Mouse (Mus musculus): ENCODE data around the gene Setdb1. TPM values are rescaled to one million over a fixed set of nuclear protein-coding genes. Genes with fewer than 3 reads are reported as not detected.

Gene Setdb1
- polyA plus RNA-seq, 1 experiment from 2014 or later = 62.3 TPM

- ATAC-seq (ENCODE audit: insufficient number of reproducible peaks, low FRiP score, low TSS enrichment, low read depth) (no peak), DNase-seq (ENCODE audit: low spot score) (no peak)
- Histone ChIP-seq H3K9me3 (ENCODE audit: control insufficient read depth, low read length) (no peaks in the 10 kb centered on the region), H3K27me3 (ENCODE audit: control insufficient read depth, insufficient read depth, low read length) (no peaks in the 10 kb centered on the region), H3K36me3 (ENCODE audit: control insufficient read depth, insufficient read depth, low read length) (peaks cover 2% of the 10 kb centered on the region; the same call in 1 of the 2 replicates), H3K27ac (replicated peaks; ENCODE audit: low read depth, low read length) (no peak overlapping the region), H3K4me2 (ENCODE audit: low read depth, severe bottlenecking) (no peak overlapping the region), H3K9ac (ENCODE audit: low read length) (no peak overlapping the region), H3K4me1 (ENCODE audit: control insufficient read depth, insufficient read depth, low read length) (peaks cover 8% of the 10 kb centered on the region), H3K4me3 (ENCODE audit: low read depth, low read length) (no peak overlapping the region)
- 93% methylated on average over 5 of the region's 5 CpGs for WGBS
Observed at GRCm38 (mm10) chr3:95285390-95285789, 71.6 kb downstream of the Setdb1 start.

- DNase-seq (ENCODE audit: low spot score) (peak; percentile 16), ATAC-seq (ENCODE audit: insufficient number of reproducible peaks, low FRiP score, low TSS enrichment, low read depth) (no peak)
- H3K27ac ChIP-seq (replicated peaks; ENCODE audit: low read depth, low read length) = no peak overlapping the region
- WGBS = 89% methylated on average over 12 of the region's 12 CpGs
- H3K36me3 ChIP-seq (ENCODE audit: control insufficient read depth, insufficient read depth, low read length) = peaks cover 2% of the 10 kb centered on the region; the same call in 1 of the 2 replicates
- no peaks in the 10 kb centered on the region for H3K27me3 ChIP-seq (ENCODE audit: control insufficient read depth, insufficient read depth, low read length)
- peaks cover 8% of the 10 kb centered on the region for H3K4me1 ChIP-seq (ENCODE audit: control insufficient read depth, insufficient read depth, low read length)
- no peak overlapping the region for H3K9ac ChIP-seq (ENCODE audit: low read length)
- H3K9me3 ChIP-seq (ENCODE audit: control insufficient read depth, low read length) = no peaks in the 10 kb centered on the region
- peak overlapping the region; percentile 62; the same call in 1 of the 2 replicates for H3K4me2 ChIP-seq (ENCODE audit: low read depth, severe bottlenecking)
- H3K4me3 ChIP-seq (ENCODE audit: low read depth, low read length) = peak overlapping the region; percentile 67; the same call in 1 of the 2 replicates
Observed at GRCm38 (mm10) chr3:95284501-95285281, 72.3 kb downstream of the Setdb1 start.

GRCm38 (mm10) chr3:95284062-95284461, 72.9 kb downstream of the Setdb1 start:
- peak overlapping the region; percentile 75 for H3K9ac ChIP-seq (ENCODE audit: low read length)
- peak; percentile 19 for DNase-seq (ENCODE audit: low spot score)
- WGBS = 22% methylated on average over 1 of the region's 1 CpGs
- ATAC-seq (ENCODE audit: insufficient number of reproducible peaks, low FRiP score, low TSS enrichment, low read depth) = no peak
- peaks cover 2% of the 10 kb centered on the region; the same call in 1 of the 2 replicates for H3K36me3 ChIP-seq (ENCODE audit: control insufficient read depth, insufficient read depth, low read length)
- no peaks in the 10 kb centered on the region for H3K27me3 ChIP-seq (ENCODE audit: control insufficient read depth, insufficient read depth, low read length)
- H3K4me2 ChIP-seq (ENCODE audit: low read depth, severe bottlenecking) = peak overlapping the region; percentile 62
- H3K4me1 ChIP-seq (ENCODE audit: control insufficient read depth, insufficient read depth, low read length) = peaks cover 8% of the 10 kb centered on the region
- H3K9me3 ChIP-seq (ENCODE audit: control insufficient read depth, low read length) = no peaks in the 10 kb centered on the region
- H3K4me3 ChIP-seq (ENCODE audit: low read depth, low read length) = peak overlapping the region; percentile 67
- no peak overlapping the region for H3K27ac ChIP-seq (replicated peaks; ENCODE audit: low read depth, low read length)

GRCm38 (mm10) chr3:95283589-95283941, 73.4 kb downstream of the Setdb1 start:
- Histone ChIP-seq H3K36me3 (ENCODE audit: control insufficient read depth, insufficient read depth, low read length) (peaks cover 2% of the 10 kb centered on the region; the same call in 1 of the 2 replicates), H3K9me3 (ENCODE audit: control insufficient read depth, low read length) (no peaks in the 10 kb centered on the region), H3K9ac (ENCODE audit: low read length) (peak overlapping the region; percentile 75), H3K27ac (replicated peaks; ENCODE audit: low read depth, low read length) (peak overlapping the region; percentile 88), H3K4me2 (ENCODE audit: low read depth, severe bottlenecking) (peak overlapping the region; percentile 62), H3K4me3 (ENCODE audit: low read depth, low read length) (peak overlapping the region; percentile 67), H3K4me1 (ENCODE audit: control insufficient read depth, insufficient read depth, low read length) (peaks cover 8% of the 10 kb centered on the region), H3K27me3 (ENCODE audit: control insufficient read depth, insufficient read depth, low read length) (no peaks in the 10 kb centered on the region)
- 1% methylated on average over 7 of the region's 7 CpGs for WGBS
- DNase-seq (ENCODE audit: low spot score) = no peak
- ATAC-seq (ENCODE audit: insufficient number of reproducible peaks, low FRiP score, low TSS enrichment, low read depth) = no peak

- H3K27me3 ChIP-seq (ENCODE audit: control insufficient read depth, insufficient read depth, low read length) = no peaks in the 10 kb centered on the region
- peak overlapping the region; percentile 88 for H3K27ac ChIP-seq (replicated peaks; ENCODE audit: low read depth, low read length)
- ATAC-seq (ENCODE audit: insufficient number of reproducible peaks, low FRiP score, low TSS enrichment, low read depth) (peak; percentile 58), DNase-seq (ENCODE audit: low spot score) (peak; percentile 85)
- H3K4me3 ChIP-seq (ENCODE audit: low read depth, low read length) = peak overlapping the region; percentile 67
- peaks cover 8% of the 10 kb centered on the region for H3K4me1 ChIP-seq (ENCODE audit: control insufficient read depth, insufficient read depth, low read length)
- H3K4me2 ChIP-seq (ENCODE audit: low read depth, severe bottlenecking) = peak overlapping the region; percentile 62
- H3K9ac ChIP-seq (ENCODE audit: low read length) = peak overlapping the region; percentile 75
- H3K36me3 ChIP-seq (ENCODE audit: control insufficient read depth, insufficient read depth, low read length) = no peaks in the 10 kb centered on the region; the same call in 1 of the 2 replicates
- H3K9me3 ChIP-seq (ENCODE audit: control insufficient read depth, low read length) = no peaks in the 10 kb centered on the region
- WGBS = under 1% methylated on average over 51 of the region's 51 CpGs
Observed at GRCm38 (mm10) chr3:95282865-95283588, 74.0 kb downstream of the Setdb1 start.

GRCm38 (mm10) chr3:95282381-95282864, 74.6 kb downstream of the Setdb1 start:
- under 1% methylated on average over 11 of the region's 11 CpGs for WGBS
- no peaks in the 10 kb centered on the region for H3K9me3 ChIP-seq (ENCODE audit: control insufficient read depth, low read length)
- peaks cover 8% of the 10 kb centered on the region for H3K4me1 ChIP-seq (ENCODE audit: control insufficient read depth, insufficient read depth, low read length)
- peak overlapping the region; percentile 62 for H3K4me2 ChIP-seq (ENCODE audit: low read depth, severe bottlenecking)
- ATAC-seq (ENCODE audit: insufficient number of reproducible peaks, low FRiP score, low TSS enrichment, low read depth) (no peak), DNase-seq (ENCODE audit: low spot score) (no peak)
- H3K27ac ChIP-seq (replicated peaks; ENCODE audit: low read depth, low read length) = peak overlapping the region; percentile 88
- peak overlapping the region; percentile 75 for H3K9ac ChIP-seq (ENCODE audit: low read length)
- no peaks in the 10 kb centered on the region for H3K36me3 ChIP-seq (ENCODE audit: control insufficient read depth, insufficient read depth, low read length)
- no peaks in the 10 kb centered on the region for H3K27me3 ChIP-seq (ENCODE audit: control insufficient read depth, insufficient read depth, low read length)
- H3K4me3 ChIP-seq (ENCODE audit: low read depth, low read length) = peak overlapping the region; percentile 67

GRCm38 (mm10) chr3:95281216-95282126, 75.5 kb downstream of the Setdb1 start, which contains the start of the genes Mindy1 and Prune1:
Gene Mindy1 (plus strand): TSS chr3:95281345.
Gene Prune1 (minus strand): TSS chr3:95282076.
- DNase-seq (ENCODE audit: low spot score) (peak; percentile 99), ATAC-seq (ENCODE audit: insufficient number of reproducible peaks, low FRiP score, low TSS enrichment, low read depth) (peak; percentile 88)
- peaks cover 8% of the 10 kb centered on the region for H3K4me1 ChIP-seq (ENCODE audit: control insufficient read depth, insufficient read depth, low read length)
- H3K9me3 ChIP-seq (ENCODE audit: control insufficient read depth, low read length) = no peaks in the 10 kb centered on the region
- peak within 1 kb of the TSS; percentile 76 for H3K9ac ChIP-seq (ENCODE audit: low read length)
- H3K4me3 ChIP-seq (ENCODE audit: low read depth, low read length) = peak within 1 kb of the TSS; percentile 67
- H3K4me2 ChIP-seq (ENCODE audit: low read depth, severe bottlenecking) = peak within 1 kb of the TSS; percentile 62
- no peaks in the 10 kb centered on the region for H3K36me3 ChIP-seq (ENCODE audit: control insufficient read depth, insufficient read depth, low read length)
- no peaks in the 10 kb centered on the region for H3K27me3 ChIP-seq (ENCODE audit: control insufficient read depth, insufficient read depth, low read length)
- 1% methylated on average over 53 of the region's 53 CpGs for WGBS
- H3K27ac ChIP-seq (replicated peaks; ENCODE audit: low read depth, low read length) = peak within 1 kb of the TSS; percentile 88
